ENCODE assay signal across 12 mouse cellular contexts in the genomic region with DNA sequence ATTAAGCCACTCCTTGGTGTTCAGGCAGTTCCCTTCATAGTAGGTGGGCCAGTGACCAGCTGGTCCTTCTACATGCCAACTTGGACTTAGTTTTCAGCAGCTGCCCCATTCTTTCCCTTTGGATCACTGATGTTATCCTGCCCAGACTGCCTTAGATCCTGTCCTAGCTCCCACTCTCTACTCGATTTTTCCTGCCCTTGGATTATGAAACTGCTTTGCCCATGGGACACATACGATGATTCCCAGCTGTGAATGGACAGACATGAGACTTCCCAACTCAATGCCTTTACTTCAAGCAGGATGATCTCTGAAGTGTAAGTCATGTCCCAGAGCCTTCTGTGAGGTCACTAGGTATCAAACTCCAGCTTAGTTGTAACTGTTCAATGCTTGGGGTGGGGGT.
"Had no signal": no experiment of that assay in that cellular context is flagged by ENCODE, and none has a peak within 500 bp of the region (broad histone marks: within the 10 kb centered on the region; RNA-seq: fewer than 3 reads in every experiment).

No protein-coding gene starts in this region.

- H3K27me3 ChIP-seq: limb, embryonic 13.5 days; midbrain, embryonic 12.5 days; neural tube, embryonic 13.5 days; stomach, embryonic 15.5 days had no signal

- H3K4me3 ChIP-seq: limb, embryonic 13.5 days; midbrain, embryonic 12.5 days; neural tube, embryonic 13.5 days; stomach, embryonic 15.5 days had no signal

- DNase-seq: kidney, postnatal 4 days; left cerebral cortex, postnatal 4 days; lung, adult 18-20 months; right cerebral cortex, postnatal 4 days; thymus, adult 2 months; thymus, postnatal 25 days had no signal

- H3K9me3 ChIP-seq: limb, embryonic 13.5 days; midbrain, embryonic 12.5 days; neural tube, embryonic 13.5 days; stomach, embryonic 15.5 days had no signal

- ATAC-seq: midbrain, embryonic 16.5 days had no signal

- H3K4me2 ChIP-seq: limb, embryonic 13.5 days; midbrain, embryonic 12.5 days; neural tube, embryonic 13.5 days; stomach, embryonic 15.5 days had no signal

- H3K27ac ChIP-seq: limb, embryonic 13.5 days; liver, embryonic 14.5 days; midbrain, embryonic 12.5 days; neural tube, embryonic 13.5 days; stomach, embryonic 15.5 days had no signal

- H3K4me1 ChIP-seq: midbrain, embryonic 12.5 days; neural tube, embryonic 13.5 days; stomach, embryonic 15.5 days had no signal

- H3K36me3 ChIP-seq: limb, embryonic 13.5 days; midbrain, embryonic 12.5 days; neural tube, embryonic 13.5 days; stomach, embryonic 15.5 days had no signal

- H3K9ac ChIP-seq: limb, embryonic 13.5 days; liver, embryonic 14.5 days; midbrain, embryonic 12.5 days; neural tube, embryonic 13.5 days; stomach, embryonic 15.5 days had no signal
